ENCODE assay signal across 15 mouse cellular contexts in genomic region chr16:91262467-91263220, GRCm38 (mm10). TPM values are rescaled to one million over a fixed set of nuclear protein-coding genes. Genes with fewer than 3 reads are reported as not detected.
A peak's percentile ranks its signal among the peaks of the same experiment; 100 is the strongest.
DNase-seq lines count a peak whose midpoint lies in the region; ATAC-seq lines count a peak whose summit lies in the region.
"Had no signal": no experiment of that assay in that cellular context is flagged by ENCODE, and none has a peak within 500 bp of the region (broad histone marks: within the 10 kb centered on the region; RNA-seq: fewer than 3 reads in every experiment).

No protein-coding gene starts in this region.

- no peak overlapping the region for H3K4me3 ChIP-seq in forebrain, embryonic 15.5 days
- H3K4me3 ChIP-seq: limb, embryonic 15.5 days had no signal

- H3K36me3 ChIP-seq in forebrain, embryonic 15.5 days = no peaks in the 10 kb centered on the region
- H3K36me3 ChIP-seq: limb, embryonic 15.5 days had no signal

- H3K4me2 ChIP-seq in forebrain, embryonic 15.5 days (replicated peaks) = no peak overlapping the region
- H3K4me2 ChIP-seq: limb, embryonic 15.5 days had no signal

- DNase-seq in left cerebral cortex, postnatal 14 days (ENCODE audit: low spot score in 2 of 2) = peak; percentile 21 to 54
- no peak for DNase-seq in left cerebral cortex, adult 11 months (ENCODE audit: low spot score)
- DNase-seq in layer of hippocampus, adult 8-10 months (ENCODE audit: low spot score in 2 of 2) = peak; percentile 41 to 72
- peak; percentile 12 for DNase-seq in right cerebral cortex, postnatal 25 days
- DNase-seq in thymus, postnatal 36 days = no peak
- no peak for DNase-seq in gastrocnemius, postnatal 14 days
- DNase-seq: adrenal gland, adult 2 months; heart, adult 18-20 months; heart, postnatal 4 days; kidney, postnatal 14 days; retina, postnatal 1 day had no signal

- no peak overlapping the region for H3K27ac ChIP-seq in forebrain, embryonic 15.5 days (replicated peaks)
- H3K27ac ChIP-seq: limb, embryonic 15.5 days had no signal

- intact Hi-C loops in left cerebral cortex, postnatal 14 days (cut with DNase I) = no loop called here
- intact Hi-C loops in gastrocnemius, postnatal 14 days (cut with DNase I; ENCODE audit: low total_unique reads) = no loop called here

- WGBS in forebrain, embryonic 15.5 days = 16% methylated on average over 12 of the region's 12 CpGs

- peaks cover 14% of the 10 kb centered on the region for H3K4me1 ChIP-seq in forebrain, embryonic 15.5 days
- H3K4me1 ChIP-seq: limb, embryonic 15.5 days had no signal

- peaks cover 56% of the 10 kb centered on the region for H3K27me3 ChIP-seq in forebrain, embryonic 15.5 days

- H3K9ac ChIP-seq in forebrain, embryonic 15.5 days (replicated peaks) = no peak overlapping the region
- H3K9ac ChIP-seq: limb, embryonic 15.5 days had no signal

- ATAC-seq in forebrain, embryonic 15.5 days (replicated peaks) = peak; percentile 69
- ATAC-seq: lung, postnatal 0 days had no signal

- H3K9me3 ChIP-seq in forebrain, embryonic 15.5 days = no peaks in the 10 kb centered on the region
- H3K9me3 ChIP-seq: limb, embryonic 15.5 days had no signal

RNA-seq across cellular contexts. Expression of gene Olig1, which starts 6.9 kb away (rescaled TPM):
- 100 to 1,000 TPM in 1 of 2 experiments, 10 to 100 TPM in 1; 98.8 to 123 TPM for total RNA-seq in left cerebral cortex, postnatal 14 days (2021)
- polyA plus RNA-seq in forebrain, embryonic 15.5 days (2015; fragmentation: Nextera tagmentation; extraction: Ambion mirVana) = 29.6 and 33.4 TPM in 2 replicates
- total RNA-seq in layer of hippocampus, adult 8-10 months (2022) = 100 to 1,000 TPM in 1 of 4 experiments, 10 to 100 TPM in 3; 86.9 to 110 (median 89.6) TPM
- not detected for total RNA-seq in gastrocnemius, postnatal 14 days (2021)
- total RNA-seq: heart, postnatal 4 days had no signal
- polyA plus RNA-seq: lung, postnatal 0 days had no signal

RNA-seq across cellular contexts. Expression of gene Olig2, which starts 37.4 kb away (rescaled TPM):
- 10 to 100 TPM; 26.2 to 33.7 TPM for total RNA-seq in left cerebral cortex, postnatal 14 days (2021)
- 7.1 and 8.6 TPM in 2 replicates for polyA plus RNA-seq in forebrain, embryonic 15.5 days (2015; fragmentation: Nextera tagmentation; extraction: Ambion mirVana)
- 10 to 100 TPM; 21.9 to 27.2 (median 24.1) TPM for total RNA-seq in layer of hippocampus, adult 8-10 months (2022)
- not detected for total RNA-seq in gastrocnemius, postnatal 14 days (2021)
- total RNA-seq: adrenal gland, adult 2 months; heart, adult 18-20 months; heart, postnatal 4 days had no signal
- polyA plus RNA-seq: adrenal gland, adult 2 months; limb, embryonic 15.5 days; lung, postnatal 0 days; stomach, embryonic 16.5 days had no signal

Comparison
In these comparisons a context has a peak if more than half of its experiments do, and no peak if none do; other contexts are left out.
1. DNase-seq: peak in left cerebral cortex, postnatal 14 days (2 of 2), layer of hippocampus, adult 8-10 months (2 of 2) and right cerebral cortex, postnatal 25 days (single experiment); none in left cerebral cortex, adult 11 months (single experiment), thymus, postnatal 36 days (0 of 2) and gastrocnemius, postnatal 14 days (single experiment).
2. RNA of gene Olig1, which starts 6.9 kb away (total RNA-seq): 98.8 to 123 TPM in left cerebral cortex, postnatal 14 days and 86.9 to 110 TPM in layer of hippocampus, adult 8-10 months; not detected in gastrocnemius, postnatal 14 days; every median in the first group is over 10 times any median in the second.
3. RNA of gene Olig2, which starts 37.4 kb away (total RNA-seq): 26.2 to 33.7 TPM in left cerebral cortex, postnatal 14 days and 21.9 to 27.2 TPM in layer of hippocampus, adult 8-10 months; not detected in gastrocnemius, postnatal 14 days; every median in the first group is over 10 times any median in the second.